Mouse (Mus musculus) CH12.LX (cell line): ENCODE data around the gene Hist1h2bj. TPM values are rescaled to one million over a fixed set of nuclear protein-coding genes. Genes with fewer than 3 reads are reported as not detected.

Experiments
- DNase-seq: peaks from one replicate; pipeline ENCODE4 v3.0.0-alpha.2; 2013; ENCODE audit errors: extremely low read depth
- H3K27ac ChIP-seq: 2 replicates; pipeline ENCODE4 v1.5.1; 2012; ENCODE audit warnings: low read depth, mild to moderate bottlenecking, control low read depth, moderate library complexity; ENCODE audit not compliant: insufficient read depth
- H3K27me3 ChIP-seq: replicated peaks from 2 replicates; pipeline ENCODE3; 2012; ENCODE audit warnings: inconsistent platforms
- H3K36me3 ChIP-seq, 2 experiments: replicated peaks in 1 of 2; 2 replicates each; pipeline versions ENCODE3 to v1.6.1; 2012; ENCODE audit warnings: inconsistent platforms in 1 of 2, low read length in 1 of 2, mild to moderate bottlenecking in 1 of 2, mixed read lengths in 1 of 2, moderate library complexity in 1 of 2; ENCODE audit not compliant: control insufficient read depth in 1 of 2, insufficient read depth in 1 of 2
- H3K4me1 ChIP-seq, 2 experiments: 2 replicates each; pipeline ENCODE4 v1.6.1; 2012; ENCODE audit warnings: inconsistent platforms in 1 of 2, moderate library complexity in 1 of 2; ENCODE audit not compliant: insufficient read depth in 2 of 2, control insufficient read depth in 1 of 2
- H3K4me2 ChIP-seq: 2 replicates; pipeline ENCODE4 v1.6.1; 2012; ENCODE audit warnings: low read depth, mild to moderate bottlenecking, control low read depth; ENCODE audit not compliant: poor library complexity, insufficient read depth, severe bottlenecking
- H3K4me3 ChIP-seq, 3 experiments: fragments of 150-350 bp in 1 of 3; sonication (generic) in 1 of 3; replicated peaks in 1 of 3; 2 replicates each; pipeline versions ENCODE3 to v1.5.1; 2011 to 2012; ENCODE audit warnings: low read depth in 2 of 3, low read length in 2 of 3, mild to moderate bottlenecking in 2 of 3, moderate library complexity in 2 of 3, control low read depth in 1 of 3, improper control_type of control experiment in 1 of 3, inconsistent platforms in 1 of 3, mixed read lengths in 1 of 3; ENCODE audit not compliant: poor library complexity in 1 of 3
- H3K79me2 ChIP-seq: replicated peaks from 2 replicates; pipeline ENCODE4 v1.6.1; 2012; ENCODE audit warnings: mild to moderate bottlenecking, moderate library complexity; ENCODE audit not compliant: control insufficient read depth, poor library complexity, insufficient read depth, severe bottlenecking; ENCODE audit errors: extremely low read depth
- H3K9ac ChIP-seq: 2 replicates; pipeline ENCODE4 v1.6.1; 2012; ENCODE audit warnings: low read depth, mild to moderate bottlenecking, control low read depth, moderate library complexity; ENCODE audit not compliant: insufficient read depth
- H3K9me3 ChIP-seq: replicated peaks from 2 replicates; pipeline ENCODE3; 2012; ENCODE audit warnings: low read length, inconsistent platforms, mixed read lengths
- BHLHE40 ChIP-seq: IDR thresholded peaks from 2 replicates; pipeline ENCODE4 v1.6.1; 2011; ENCODE audit warnings: mild to moderate bottlenecking, low read depth, low read length, improper control_type of control experiment
- CHD1 ChIP-seq: IDR thresholded peaks from 2 replicates; pipeline ENCODE4 v1.6.1; 2012; ENCODE audit warnings: low read depth, low read length, improper control_type of control experiment, inconsistent platforms
- CHD2 ChIP-seq: IDR thresholded peaks from 2 replicates; pipeline ENCODE4 v1.6.1; 2011; ENCODE audit warnings: low read length, improper control_type of control experiment
- E2F4 ChIP-seq: IDR thresholded peaks from 2 replicates; pipeline ENCODE4 v1.6.1; 2011; ENCODE audit warnings: low read depth, low read length, improper control_type of control experiment; ENCODE audit not compliant: insufficient replicate concordance
- ELF1 ChIP-seq: IDR thresholded peaks from 2 replicates; pipeline ENCODE4 v1.6.1; 2014; ENCODE audit warnings: low read depth, mild to moderate bottlenecking, inconsistent platforms, low read length, improper control_type of control experiment
- EP300 ChIP-seq: IDR thresholded peaks from 2 replicates; pipeline ENCODE4 v1.6.1; 2011; ENCODE audit warnings: low read length, improper control_type of control experiment
- ETS1 ChIP-seq: conservative IDR thresholded peaks from 2 replicates; pipeline ENCODE4 v1.6.1; 2012; ENCODE audit warnings: low read depth, mild to moderate bottlenecking, inconsistent platforms, low read length, improper control_type of control experiment, moderate library complexity
- GABPA ChIP-seq: IDR thresholded peaks from 2 replicates; pipeline ENCODE4 v1.6.1; 2012; ENCODE audit warnings: low read depth, low read length, improper control_type of control experiment, inconsistent platforms; ENCODE audit not compliant: insufficient replicate concordance
- HCFC1 ChIP-seq: IDR thresholded peaks from 2 replicates; pipeline ENCODE4 v1.6.1; 2012; ENCODE audit warnings: low read depth, mild to moderate bottlenecking, inconsistent platforms, low read length, improper control_type of control experiment
- IRF4 ChIP-seq: IDR thresholded peaks from 2 replicates; pipeline ENCODE4 v1.6.1; 2014; ENCODE audit warnings: low read depth, mild to moderate bottlenecking, inconsistent platforms, low read length, improper control_type of control experiment
- MAFK ChIP-seq: IDR thresholded peaks from 2 replicates; pipeline ENCODE4 v1.6.1; 2011; ENCODE audit warnings: low read length, improper control_type of control experiment; ENCODE audit not compliant: insufficient replicate concordance
- MAX ChIP-seq: IDR thresholded peaks from 2 replicates; pipeline ENCODE4 v1.6.1; 2011; ENCODE audit warnings: low read length, improper control_type of control experiment
- MEF2A ChIP-seq: IDR thresholded peaks from 2 replicates; pipeline ENCODE4 v1.6.1; 2014; ENCODE audit warnings: low read depth, mild to moderate bottlenecking, inconsistent platforms, low read length, improper control_type of control experiment, borderline replicate concordance
- MXI1 ChIP-seq: IDR thresholded peaks from 2 replicates; pipeline ENCODE4 v1.6.1; 2011; ENCODE audit warnings: mild to moderate bottlenecking, low read depth, low read length, improper control_type of control experiment
- MYC ChIP-seq: IDR thresholded peaks from 2 replicates; pipeline ENCODE4 v1.6.1; 2011; ENCODE audit warnings: low read depth, mild to moderate bottlenecking, improper control_type of control experiment, low read length
- NELFE ChIP-seq: IDR thresholded peaks from 2 replicates; pipeline ENCODE4 v1.6.1; 2011; ENCODE audit warnings: low read depth, low read length, improper control_type of control experiment
- NRF1 ChIP-seq: IDR thresholded peaks from 2 replicates; pipeline ENCODE4 v1.6.1; 2014; ENCODE audit warnings: low read depth, mild to moderate bottlenecking, inconsistent platforms, low read length, improper control_type of control experiment, moderate library complexity
- POLR2A ChIP-seq: IDR thresholded peaks from 2 replicates; pipeline ENCODE4 v1.6.1; 2011; ENCODE audit warnings: low read depth, mild to moderate bottlenecking, improper control_type of control experiment, low read length
- POLR2AphosphoS2 ChIP-seq: IDR thresholded peaks from 2 replicates; pipeline ENCODE4 v1.6.1; 2011; ENCODE audit warnings: low read depth, low read length, improper control_type of control experiment
- RAD21 ChIP-seq: IDR thresholded peaks from 2 replicates; pipeline ENCODE4 v1.6.1; 2011; ENCODE audit warnings: low read depth, mild to moderate bottlenecking, low read length, improper control_type of control experiment, moderate library complexity
- RCOR1 ChIP-seq: conservative IDR thresholded peaks from 2 replicates; pipeline ENCODE4 v1.6.1; 2012; ENCODE audit warnings: low read depth, mild to moderate bottlenecking, inconsistent platforms, low read length, improper control_type of control experiment
- SIN3A ChIP-seq: IDR thresholded peaks from 2 replicates; pipeline ENCODE4 v1.6.1; 2012; ENCODE audit warnings: low read length, improper control_type of control experiment, inconsistent platforms
- SMC3 ChIP-seq: IDR thresholded peaks from 2 replicates; pipeline ENCODE4 v1.6.1; 2011; ENCODE audit warnings: low read depth, low read length, improper control_type of control experiment
- TBP ChIP-seq: conservative IDR thresholded peaks from 2 replicates; pipeline ENCODE4 v1.6.1; 2011; ENCODE audit warnings: low read depth, low read length, improper control_type of control experiment
- UBTF ChIP-seq: IDR thresholded peaks from 2 replicates; pipeline ENCODE4 v1.6.1; 2012; ENCODE audit warnings: low read depth, mild to moderate bottlenecking, inconsistent platforms, low read length, improper control_type of control experiment, moderate library complexity
- USF1 ChIP-seq: IDR thresholded peaks from 2 replicates; pipeline ENCODE4 v1.6.1; 2014; ENCODE audit warnings: low read depth, mild to moderate bottlenecking, inconsistent platforms, low read length, improper control_type of control experiment
- USF2 ChIP-seq: conservative IDR thresholded peaks from 2 replicates; pipeline ENCODE4 v1.6.1; 2011; ENCODE audit warnings: low read depth, low read length, improper control_type of control experiment
- ZC3H11A ChIP-seq: IDR thresholded peaks from 2 replicates; pipeline ENCODE4 v1.6.1; 2012; ENCODE audit warnings: low read depth, mild to moderate bottlenecking, inconsistent platforms, low read length, improper control_type of control experiment
- ZKSCAN1 ChIP-seq: IDR thresholded peaks from 2 replicates; pipeline ENCODE4 v1.6.1; 2012; ENCODE audit warnings: low read depth, inconsistent platforms, low read length, improper control_type of control experiment, borderline replicate concordance
- ZMIZ1 ChIP-seq: IDR thresholded peaks from 2 replicates; pipeline ENCODE4 v1.6.1; 2012; ENCODE audit warnings: low read depth, mild to moderate bottlenecking, inconsistent platforms, low read length, improper control_type of control experiment
- ZNF384 ChIP-seq: IDR thresholded peaks from 2 replicates; pipeline ENCODE4 v1.6.1; 2012; ENCODE audit warnings: low read depth, low read length, improper control_type of control experiment, inconsistent platforms
- dilution Hi-C: fragments of 300-500 bp; cut with MboI; formaldehyde crosslinking; loops from 2 replicates; pipeline ENCODE4 v1.14.3; 2020; ENCODE audit warnings: low sequenced_read_pairs; ENCODE audit not compliant: extremely low pct_unique_long_range_greater_than_20kb, extremely low pct_ligation_motif_present
- in situ Hi-C: fragments of 300-500 bp; cut with MboI; formaldehyde crosslinking; loops from 3 replicates; pipeline ENCODE4 v1.14.3; 2019; ENCODE audit warnings: low sequenced_read_pairs, low pct_ligation_motif_present, low pct_unique_long_range_greater_than_20kb, mixed read lengths
- polyA plus RNA-seq: library from polyadenylated mRNA; unstranded; fragments of >175 nt; gene quantifications from 2 replicates; pipeline ENCODE4 v1.2.1, GENCODE M21; 2012; ENCODE audit warnings: low read depth; ENCODE audit not compliant: insufficient read length
- total RNA-seq, 2 experiments: library from RNA; depleted of rRNA; stranded (reverse); fragments of 300-350 nt in 1 of 2; fragments of >200 nt in 1 of 2; gene quantifications; 2 replicates each; pipeline ENCODE4 v1.2.3; 2012 to 2014

Hist1h2bj gene
- total and polyA plus RNA-seq, 3 experiments: 2.5 to 1,790 (median 23.8) TPM

GRCm38 (mm10) chr13:22049737-22050440 lies 6.9 kb downstream of the Hist1h2bj start (continued):
- TF ChIP-seq CHD2 (peak; percentile 88), MYC (peak; percentile 71), USF1 (no peak), ETS1 (peak; percentile 72), NRF1 (peak; percentile 58; the same call in 1 of the 2 replicates), SIN3A (no peak; the same call in 1 of the 2 replicates), POLR2AphosphoS2 (no peak)

DNA sequence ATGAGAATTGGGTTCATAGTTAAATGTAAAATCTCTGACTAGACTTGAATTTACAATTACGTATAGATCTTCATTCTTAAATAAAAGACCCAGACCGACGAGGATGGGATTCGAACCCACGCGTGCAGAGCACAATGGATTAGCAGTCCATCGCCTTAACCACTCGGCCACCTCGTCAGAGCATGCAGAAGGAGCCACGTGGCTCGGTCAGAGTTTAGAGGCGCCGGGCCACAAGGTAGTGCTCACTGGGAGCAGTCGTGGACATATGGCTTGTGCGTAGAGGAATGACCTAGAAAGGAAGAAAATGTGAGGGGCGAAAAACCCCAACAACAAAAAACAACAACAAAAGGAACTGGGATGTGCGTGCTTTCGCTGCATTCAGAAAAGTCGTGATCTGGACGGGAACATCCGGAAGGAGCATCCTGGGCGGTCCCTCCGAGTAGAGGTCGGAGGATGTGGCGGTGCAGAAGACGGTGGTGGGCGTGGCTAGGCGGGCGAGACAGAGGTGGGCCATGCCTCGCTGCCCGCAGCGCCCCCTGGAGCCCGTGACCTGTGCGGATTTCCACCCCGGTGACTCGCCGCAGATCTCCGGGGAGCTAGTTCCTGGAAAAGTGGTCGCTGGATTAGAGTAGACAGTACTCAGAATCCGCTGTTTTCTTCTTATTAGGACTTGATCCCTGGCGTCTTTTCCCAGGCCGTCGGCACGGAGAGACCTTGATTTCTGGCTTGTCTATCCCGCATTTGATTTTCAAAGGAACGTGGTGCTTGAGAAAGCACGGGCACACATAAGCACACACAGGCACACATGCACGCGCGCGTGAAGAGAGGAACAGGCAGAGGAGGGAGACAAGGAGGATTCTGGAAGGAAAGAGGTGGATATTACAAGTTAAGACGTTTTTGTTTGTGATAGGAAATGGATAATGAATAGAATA lies 7.8 kb downstream of the Hist1h2bj start:
- Histone ChIP-seq H3K27me3 (no peaks in the 10 kb centered on the region), H3K36me3 (no peaks in the 10 kb centered on the region), H3K4me2 (peak overlapping the region; percentile 63), H3K79me2 (no peaks in the 10 kb centered on the region), H3K4me1 (peaks cover 0 to 43% of the 10 kb centered on the region in 2 experiments; a peak in 3 of 4 replicates), H3K27ac (peak overlapping the region; percentile 86), H3K4me3 (peak overlapping the region; percentile 60 to 78 (median 64)), H3K9me3 (no peaks in the 10 kb centered on the region), H3K9ac (peak overlapping the region; percentile 90)
- DNase-seq: peak; percentile 96
- dilution Hi-C loops (no loop called here), in situ Hi-C loops (no loop called here)
- TF ChIP-seq UBTF (no peak), MEF2A (peak; percentile 48; the same call in 1 of the 2 replicates), RAD21 (peak; percentile 21), BHLHE40 (peak; percentile 83), ZMIZ1 (peak; percentile 63), POLR2AphosphoS2 (no peak), EP300 (peak; percentile 76), RCOR1 (peak; percentile 19; the same call in 1 of the 2 replicates), USF2 (no peak), ZNF384 (0 out of 2 replicates have a peak, but pooled peaks have one; percentile 4), NELFE (peak; percentile 65), ETS1 (0 out of 2 replicates have a peak, but pooled peaks have one; percentile 37), ZC3H11A (no peak), GABPA (no peak), MAFK (peak; percentile 96), MYC (peak; percentile 84), IRF4 (no peak; the same call in 1 of the 2 replicates), MXI1 (peak; percentile 87), SMC3 (peak; percentile 33), NRF1 (peak; percentile 66), SIN3A (peak; percentile 47; the same call in 1 of the 2 replicates), E2F4 (peak; percentile 81; the same call in 1 of the 2 replicates), ZKSCAN1 (no peak), CHD1 (no peak), MAX (peak; percentile 93), POLR2A (peak; percentile 84), HCFC1 (peak; percentile 45; the same call in 1 of the 2 replicates), USF1 (no peak; the same call in none of the 2 replicates), TBP (peak; percentile 99), CHD2 (peak; percentile 66), ELF1 (peak; percentile 95)
